In genomic region chr9:62847694-62848093, GRCm38 (mm10) we compare ENCODE assay signal across 7 mouse cellular contexts. TPM values are rescaled to one million over a fixed set of nuclear protein-coding genes. Genes with fewer than 3 reads are reported as not detected.
DNase-seq lines count a peak whose midpoint lies in the region; ATAC-seq and TF ChIP-seq lines count a peak whose summit lies in the region.

No protein-coding gene starts in this region.

- no peak overlapping the region for H3K9ac ChIP-seq in midbrain, embryonic 14.5 days (replicated peaks; ENCODE audit: low read length)

- H3K4me3 ChIP-seq in midbrain, embryonic 14.5 days (replicated peaks; ENCODE audit: low read depth, low read length) = no peak overlapping the region
- H3K4me3 ChIP-seq in spleen, adult 2 months (ENCODE audit: extremely low read depth, insufficient read depth, insufficient read length) = no peak overlapping the region

- no peaks in the 10 kb centered on the region for H3K9me3 ChIP-seq in midbrain, embryonic 14.5 days (ENCODE audit: control insufficient read depth, low read length)

- no peaks in the 10 kb centered on the region for H3K27me3 ChIP-seq in midbrain, embryonic 14.5 days (ENCODE audit: control insufficient read depth, insufficient read depth, low read length)
- H3K27me3 ChIP-seq in spleen, adult 2 months (ENCODE audit: control insufficient read depth, insufficient read depth, low read length) = no peaks in the 10 kb centered on the region

- no peak overlapping the region for H3K27ac ChIP-seq in midbrain, embryonic 14.5 days (replicated peaks; ENCODE audit: low read depth, low read length)
- H3K27ac ChIP-seq in spleen, adult 2 months (ENCODE audit: insufficient read depth, low read length) = no peak overlapping the region

- DNase-seq in adrenal gland, adult 8-10 months = peak; percentile 66
- peak; percentile 87 for DNase-seq in embryo, embryonic 11 days
- peak; percentile 73 for DNase-seq in kidney, adult 11 months
- peak; percentile 89 for DNase-seq in left cerebral cortex, postnatal 4 days
- peak; percentile 88 for DNase-seq in midbrain, embryonic 14.5 days
- DNase-seq in spleen, adult 2 months (ENCODE audit: low read depth in 1 of 2, low spot score in 2 of 2) = peak; percentile 65 to 75

- ATAC-seq in granulocyte monocyte progenitor cell, adult 5-6 weeks (replicated peaks; ENCODE audit: poor library complexity, severe bottlenecking) = peak; percentile 92
- ATAC-seq in midbrain, embryonic 14.5 days (ENCODE audit: low FRiP score, low TSS enrichment) = no peak; the same call in 1 of the 2 replicates

- WGBS in midbrain, embryonic 14.5 days = 5% methylated on average over 3 of the region's 3 CpGs
- WGBS in spleen, adult 2 months = 8% methylated on average over 3 of the region's 3 CpGs

- H3K36me3 ChIP-seq in midbrain, embryonic 14.5 days (ENCODE audit: control insufficient read depth, insufficient read depth, low read length) = no peaks in the 10 kb centered on the region
- no peaks in the 10 kb centered on the region for H3K36me3 ChIP-seq in spleen, adult 2 months (ENCODE audit: control insufficient read depth, insufficient read depth, low read length)

- no peaks in the 10 kb centered on the region for H3K4me1 ChIP-seq in midbrain, embryonic 14.5 days (ENCODE audit: control insufficient read depth, insufficient read depth, low read length)
- peaks cover 5% of the 10 kb centered on the region; the same call in 1 of the 2 replicates for H3K4me1 ChIP-seq in spleen, adult 2 months (ENCODE audit: control insufficient read depth, insufficient read depth, insufficient read length)

- peak; percentile 97; the same call in 1 of the 2 replicates for TF ChIP-seq CTCF in spleen, adult 2 months (IDR thresholded peaks at IDR 0.05; ENCODE audit: extremely low read depth, insufficient read depth, insufficient read length, insufficient replicate concordance)

- TF ChIP-seq POLR2A in spleen, adult 2 months (IDR thresholded peaks at IDR 0.05; ENCODE audit: low read depth, low read length) = no peak

- H3K4me2 ChIP-seq in midbrain, embryonic 14.5 days (ENCODE audit: low read length) = no peak overlapping the region

- intact Hi-C loops in left cerebral cortex, postnatal 4 days (cut with DNase I) = loop anchor here (5.0 kb wide), 1 partner anchor 280 kb away; no protein-coding TSS in a partner anchor

RNA-seq across cellular contexts. Expression of gene Cln6, which starts 9.1 kb away (rescaled TPM):
- total RNA-seq in adrenal gland, adult 8-10 months (2022) = 10 to 100 TPM; 19.4 to 28.7 (median 23.5) TPM
- total RNA-seq in granulocyte monocyte progenitor cell, adult 5-6 weeks (2014; fragmentation: Nextera tagmentation) = 61.8 and 79.0 TPM in 2 replicates
- total RNA-seq in granulocyte monocyte progenitor cell, adult 5-6 weeks (2017) = 17.0 and 20.7 TPM in 2 replicates
- total RNA-seq in left cerebral cortex, postnatal 4 days (2021) = 1 to 10 TPM; 7.1 to 9.0 TPM
- polyA plus RNA-seq in midbrain, embryonic 14.5 days (2014; fragmentation: Nextera tagmentation; extraction: Ambion mirVana) = 3.1 and 5.2 TPM in 2 replicates
- polyA plus RNA-seq in spleen, adult 2 months (2012; rRNA removed) = 27.7 and 31.6 TPM in 2 replicates

RNA-seq across cellular contexts. Expression of gene Calml4, which starts 10.2 kb away (rescaled TPM):
- total RNA-seq in adrenal gland, adult 8-10 months (2022) = 10 to 100 TPM in 2 of 4 experiments, 1 to 10 TPM in 2; 7.4 to 13.6 (median 10.6) TPM
- total RNA-seq in granulocyte monocyte progenitor cell, adult 5-6 weeks (2014; fragmentation: Nextera tagmentation) = 1.1 and 6.9 TPM in 2 replicates
- 0.13 and 2.3 TPM in 2 replicates for total RNA-seq in granulocyte monocyte progenitor cell, adult 5-6 weeks (2017)
- total RNA-seq in left cerebral cortex, postnatal 4 days (2021) = under 1 TPM; 0.66 to 0.93 TPM
- polyA plus RNA-seq in midbrain, embryonic 14.5 days (2014; fragmentation: Nextera tagmentation; extraction: Ambion mirVana) = 7.1 TPM in 2 replicates
- 0.62 and 1.6 TPM in 2 replicates for polyA plus RNA-seq in spleen, adult 2 months (2012; rRNA removed)

RNA-seq across cellular contexts. Expression of gene Fem1b, which starts 36.0 kb away (rescaled TPM):
- 10 to 100 TPM; 32.0 to 39.4 (median 37.7) TPM for total RNA-seq in adrenal gland, adult 8-10 months (2022)
- 22.2 and 27.5 TPM in 2 replicates for total RNA-seq in granulocyte monocyte progenitor cell, adult 5-6 weeks (2014; fragmentation: Nextera tagmentation)
- 43.9 and 53.9 TPM in 2 replicates for total RNA-seq in granulocyte monocyte progenitor cell, adult 5-6 weeks (2017)
- 100 to 1,000 TPM; 126 to 127 TPM for total RNA-seq in left cerebral cortex, postnatal 4 days (2021)
- polyA plus RNA-seq in midbrain, embryonic 14.5 days (2014; fragmentation: Nextera tagmentation; extraction: Ambion mirVana) = 71.5 and 103 TPM in 2 replicates
- polyA plus RNA-seq in spleen, adult 2 months (2012; rRNA removed) = 5.3 and 7.1 TPM in 2 replicates
